Mouse (Mus musculus) cerebral cortex, adult 2 months (tissue): Measurements from ENCODE around the gene Fam89b.

ENCODE experiments used
- WGBS: fragments of 180-500 bp; shearing (Covaris S2); methylation state at CpG from one replicate; pipeline ENCODE4 v1.1.7; 2018; 5-methylcytosine and 5-hydroxymethylcytosine counted together

Fam89b gene

DNA sequence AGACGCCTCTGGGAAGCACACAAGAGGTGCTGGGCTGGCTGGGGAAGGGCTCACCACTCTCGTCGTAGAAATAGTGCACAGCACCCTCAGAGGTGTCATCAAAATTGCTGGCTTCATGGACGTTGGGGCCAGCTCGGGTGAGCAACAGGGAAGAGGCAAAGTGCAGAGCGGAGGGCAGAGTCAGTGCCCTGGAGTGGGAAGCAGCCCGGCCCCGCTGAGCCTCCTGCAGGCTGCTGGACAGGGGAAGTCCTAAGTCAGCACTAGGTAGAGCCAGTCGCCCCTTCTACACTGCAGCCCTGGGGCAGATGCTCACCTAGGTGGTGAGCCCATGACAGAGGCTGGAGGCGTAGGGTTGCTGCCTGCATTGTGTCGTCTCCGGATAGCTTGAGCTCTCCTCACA, 45.2 kb downstream of the Fam89b start:
- 94% methylated on average over 12 of the region's 12 CpGs for WGBS

DNA sequence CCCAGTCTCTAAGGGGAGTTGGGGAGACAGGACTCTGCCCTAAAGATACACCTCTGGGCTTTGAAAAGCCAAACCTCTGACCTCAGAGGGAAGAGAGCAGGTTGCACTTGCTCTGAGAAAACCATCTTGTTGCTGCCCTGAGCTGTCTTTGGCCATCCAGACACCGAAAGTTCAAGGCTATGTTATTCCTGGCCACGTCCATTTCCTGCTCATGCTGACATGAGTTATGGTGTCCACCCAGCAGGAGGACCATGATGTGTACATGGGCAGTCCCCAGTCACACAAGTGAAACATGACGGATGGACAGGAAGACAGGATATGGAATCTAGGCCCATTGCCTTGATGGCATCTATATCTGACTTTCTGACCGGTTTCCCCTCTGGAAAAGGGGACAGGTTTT, 49.0 kb downstream of the Fam89b start:
- WGBS: 78% methylated on average over 4 of the region's 4 CpGs
